Mouse (Mus musculus) liver, adult 2 months (tissue): ENCODE results near the gene Psmb5.

Source experiments
- CTCF ChIP-seq: fragments of 200-500 bp; IDR thresholded peaks from 2 replicates; pipeline ENCODE4 v1.5.1; 2011; ENCODE audit warnings: low read depth, low read length, control low read depth
- POLR2A ChIP-seq: fragments of 200-500 bp; IDR thresholded peaks from 2 replicates; pipeline ENCODE4 v1.6.1; 2011; ENCODE audit warnings: low read length, control low read depth; ENCODE audit not compliant: insufficient read depth; ENCODE audit errors: extremely low read depth

- TF ChIP-seq CTCF: no peak
- TF ChIP-seq POLR2A: no peak
Observed at GRCm38 (mm10) chr14:54610648-54611047, 7.2 kb downstream of the Psmb5 start.
